12 mouse cellular contexts compared by ENCODE assay signal in the genomic region with DNA sequence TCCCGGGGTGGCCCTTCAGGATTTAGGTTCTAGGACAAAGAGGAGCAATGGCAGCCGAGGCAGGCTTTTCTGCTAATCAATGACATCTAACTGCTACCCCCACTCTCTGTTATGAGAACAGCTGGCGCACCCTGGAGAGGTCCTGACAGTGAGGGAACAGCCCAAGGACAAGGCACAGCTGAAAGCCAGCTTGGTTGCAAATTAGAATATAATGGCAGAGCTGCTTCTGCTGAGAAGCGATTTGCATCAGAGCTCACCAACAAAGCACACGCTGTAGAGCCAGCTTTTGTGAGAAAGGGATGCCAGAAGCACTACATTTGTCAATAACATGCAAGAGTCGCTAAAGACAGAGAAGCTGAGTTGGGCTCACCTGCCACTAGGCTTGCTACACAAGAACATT.
DNase-seq lines count a peak whose midpoint lies in the region; ATAC-seq and TF ChIP-seq lines count a peak whose summit lies in the region.
"Had no signal": no experiment of that assay in that cellular context is flagged by ENCODE, and none has a peak within 500 bp of the region (broad histone marks: within the 10 kb centered on the region; RNA-seq: fewer than 3 reads in every experiment).

No protein-coding gene starts in this region.

- no peak for TF ChIP-seq CTCF in olfactory bulb, adult 2 months (IDR thresholded peaks at IDR 0.05; ENCODE audit: insufficient read depth, low read depth, low read length)
- TF ChIP-seq CTCF in intestine, postnatal 0 days (IDR thresholded peaks at IDR 0.05; ENCODE audit: low read depth) = no peak

- H3K9ac ChIP-seq in embryonic facial prominence, embryonic 14.5 days (ENCODE audit: low read depth, low read length) = no peak overlapping the region
- H3K9ac ChIP-seq in intestine, postnatal 0 days (ENCODE audit: low read depth, low read length) = no peak overlapping the region
- H3K9ac ChIP-seq: heart, embryonic 12.5 days; liver, embryonic 13.5 days had no signal

- DNase-seq in ovary, adult 18-20 months (ENCODE audit: low spot score) = peak; percentile 6
- no peak for DNase-seq in ovary, postnatal 36 days (ENCODE audit: low spot score)
- peak; percentile 69 for DNase-seq in embryonic facial prominence, embryonic 14.5 days (ENCODE audit: low spot score)
- DNase-seq in layer of hippocampus, adult 9-11 months = peak; percentile 42
- no peak for DNase-seq in heart, adult 11 months
- DNase-seq: liver, embryonic 13.5 days had no signal

- WGBS in embryonic facial prominence, embryonic 14.5 days = 18% methylated on average over 6 of the region's 6 CpGs
- WGBS in olfactory bulb, adult 2 months = 16% methylated on average over 6 of the region's 6 CpGs
- 28% methylated on average over 6 of the region's 6 CpGs for WGBS in intestine, postnatal 0 days

- H3K27me3 ChIP-seq in embryonic facial prominence, embryonic 14.5 days (replicated peaks; ENCODE audit: control insufficient read depth, insufficient read depth, low read length) = no peaks in the 10 kb centered on the region
- no peaks in the 10 kb centered on the region for H3K27me3 ChIP-seq in intestine, postnatal 0 days (replicated peaks; ENCODE audit: control insufficient read depth, insufficient read depth, low read length)
- H3K27me3 ChIP-seq: heart, embryonic 12.5 days; liver, embryonic 13.5 days had no signal

- no peaks in the 10 kb centered on the region for H3K36me3 ChIP-seq in embryonic facial prominence, embryonic 14.5 days (ENCODE audit: control insufficient read depth, insufficient read depth, low read length)
- no peaks in the 10 kb centered on the region for H3K36me3 ChIP-seq in intestine, postnatal 0 days (ENCODE audit: control insufficient read depth, insufficient read depth)
- H3K36me3 ChIP-seq: heart, embryonic 12.5 days; liver, embryonic 13.5 days had no signal

- no peaks in the 10 kb centered on the region for H3K4me1 ChIP-seq in embryonic facial prominence, embryonic 14.5 days (ENCODE audit: control insufficient read depth, insufficient read depth, low read length)
- peaks cover 6% of the 10 kb centered on the region for H3K4me1 ChIP-seq in olfactory bulb, adult 2 months (ENCODE audit: control insufficient read depth, insufficient read depth, low read length)
- H3K4me1 ChIP-seq in intestine, postnatal 0 days (replicated peaks; ENCODE audit: control insufficient read depth, insufficient read depth, low read length) = no peaks in the 10 kb centered on the region
- H3K4me1 ChIP-seq: liver, embryonic 13.5 days had no signal

- ATAC-seq in embryonic facial prominence, embryonic 14.5 days (ENCODE audit: low read depth) = peak; percentile 39; the same call in 1 of the 2 replicates
- no peak for ATAC-seq in intestine, postnatal 0 days
- no peak for ATAC-seq in megakaryocyte progenitor cell, adult 5-6 weeks (replicated peaks; ENCODE audit: poor library complexity)

- TF ChIP-seq POLR2A in olfactory bulb, adult 2 months (IDR thresholded peaks at IDR 0.05; ENCODE audit: insufficient read depth, low read depth, low read length) = no peak

- no peak overlapping the region for H3K27ac ChIP-seq in embryonic facial prominence, embryonic 14.5 days (replicated peaks; ENCODE audit: low read depth, low read length)
- peak overlapping the region; percentile 93 for H3K27ac ChIP-seq in olfactory bulb, adult 2 months (ENCODE audit: insufficient read depth, low read depth, low read length)
- no peak overlapping the region for H3K27ac ChIP-seq in intestine, postnatal 0 days (ENCODE audit: low read depth, low read length)
- H3K27ac ChIP-seq: kidney, postnatal 0 days; liver, embryonic 13.5 days had no signal

- H3K9me3 ChIP-seq in embryonic facial prominence, embryonic 14.5 days (ENCODE audit: control insufficient read depth, low read length) = no peaks in the 10 kb centered on the region
- H3K9me3 ChIP-seq in intestine, postnatal 0 days (ENCODE audit: control insufficient read depth) = no peaks in the 10 kb centered on the region
- H3K9me3 ChIP-seq: heart, embryonic 12.5 days; liver, embryonic 13.5 days had no signal

- no peak overlapping the region for H3K4me3 ChIP-seq in embryonic facial prominence, embryonic 14.5 days (ENCODE audit: low read depth, low read length)
- H3K4me3 ChIP-seq in olfactory bulb, adult 2 months (ENCODE audit: insufficient read depth, low read depth, low read length) = no peak overlapping the region
- no peak overlapping the region for H3K4me3 ChIP-seq in intestine, postnatal 0 days (ENCODE audit: low read depth, low read length)
- H3K4me3 ChIP-seq: heart, embryonic 12.5 days; liver, embryonic 13.5 days; myocyte had no signal

- no peak overlapping the region for H3K4me2 ChIP-seq in embryonic facial prominence, embryonic 14.5 days (ENCODE audit: low read depth, low read length)
- H3K4me2 ChIP-seq in intestine, postnatal 0 days (replicated peaks; ENCODE audit: low read depth) = no peak overlapping the region
- H3K4me2 ChIP-seq: heart, embryonic 12.5 days; liver, embryonic 13.5 days had no signal

Comparison
In these comparisons a context has a peak if more than half of its experiments do, and no peak if none do; other contexts are left out.
1. DNase-seq: peak in ovary, adult 18-20 months (single experiment), embryonic facial prominence, embryonic 14.5 days (single experiment) and layer of hippocampus, adult 9-11 months (single experiment); none in ovary, postnatal 36 days (single experiment) and heart, adult 11 months (single experiment).